Mouse (Mus musculus) limb, embryonic 13.5 days (tissue): ENCODE measurements at regions not wholly inside any gene's neighbourhood (a gene's known extent, or its start where the extent isn't known, plus 50 kb on each side); places are given as distances from the start of the nearest gene placed in this dataset.

Source experiments
- ATAC-seq: fragments of 200-750 bp; cut with Nextera tagmentation; 2 replicates; pipeline ENCODE4 v1.8.0; 2017; ENCODE audit warnings: low read depth, moderate number of reproducible peaks, moderate TSS enrichment; ENCODE audit not compliant: low FRiP score
- H3K27ac ChIP-seq: fragments of 300-500 bp; sonication (generic); 2 replicates; pipeline ENCODE4 v1.5.1; 2015; ENCODE audit warnings: inconsistent platforms, mild to moderate bottlenecking, moderate library complexity
- H3K27me3 ChIP-seq: fragments of 300-500 bp; sonication (generic); 2 replicates; pipeline ENCODE4 v1.6.1; 2015; ENCODE audit warnings: mild to moderate bottlenecking, inconsistent platforms
- H3K36me3 ChIP-seq: fragments of 300-500 bp; sonication (generic); 2 replicates; pipeline ENCODE4 v1.6.1; 2015; ENCODE audit warnings: inconsistent platforms, mild to moderate bottlenecking, moderate library complexity
- H3K4me1 ChIP-seq: fragments of 300-500 bp; sonication (generic); 2 replicates; pipeline ENCODE4 v1.6.1; 2015; ENCODE audit warnings: inconsistent platforms
- H3K4me2 ChIP-seq: fragments of 300-500 bp; sonication (generic); replicated peaks from 2 replicates; pipeline ENCODE4 v1.6.1; 2015; ENCODE audit warnings: inconsistent platforms, mild to moderate bottlenecking, moderate library complexity
- H3K4me3 ChIP-seq: fragments of 300-500 bp; sonication (generic); 2 replicates; pipeline ENCODE4 v1.5.1; 2015; ENCODE audit warnings: moderate library complexity, mild to moderate bottlenecking, inconsistent platforms
- H3K9ac ChIP-seq: fragments of 300-500 bp; sonication (generic); 2 replicates; pipeline ENCODE4 v1.6.1; 2015; ENCODE audit warnings: mild to moderate bottlenecking, inconsistent platforms
- H3K9me3 ChIP-seq: fragments of 300-500 bp; sonication (generic); 2 replicates; pipeline ENCODE4 v1.6.1; 2016; ENCODE audit warnings: inconsistent platforms
- WGBS: fragments of 180-500 bp; shearing (Covaris S2); methylation state at CpG from one replicate; pipeline ENCODE4 v1.1.7; 2015; 5-methylcytosine and 5-hydroxymethylcytosine counted together

GRCm38 (mm10) chr2:9658880-9659279, 222.2 kb upstream of the 4930412O13Rik start:
- Histone ChIP-seq H3K4me3 (no peak overlapping the region), H3K36me3 (no peaks in the 10 kb centered on the region), H3K4me1 (no peaks in the 10 kb centered on the region), H3K27ac (no peak overlapping the region), H3K4me2 (no peak overlapping the region), H3K9me3 (no peaks in the 10 kb centered on the region), H3K9ac (no peak overlapping the region), H3K27me3 (no peaks in the 10 kb centered on the region)
- WGBS, result 94% methylated on average over 4 of the region's 4 CpGs
- no peak for ATAC-seq

GRCm38 (mm10) chr2:9669621-9670020, 211.4 kb upstream of the 4930412O13Rik start:
- Histone ChIP-seq H3K4me2 (no peak overlapping the region), H3K9me3 (no peaks in the 10 kb centered on the region), H3K4me1 (no peaks in the 10 kb centered on the region), H3K27me3 (no peaks in the 10 kb centered on the region), H3K27ac (no peak overlapping the region), H3K4me3 (no peak overlapping the region), H3K9ac (no peak overlapping the region), H3K36me3 (no peaks in the 10 kb centered on the region)
- ATAC-seq, result no peak
- 79% methylated on average over 4 of the region's 4 CpGs for WGBS

GRCm38 (mm10) chr2:9681691-9682152, 199.3 kb upstream of the 4930412O13Rik start:
- H3K9ac ChIP-seq, result no peak overlapping the region
- no peaks in the 10 kb centered on the region for H3K36me3 ChIP-seq
- no peaks in the 10 kb centered on the region for H3K9me3 ChIP-seq
- ATAC-seq, result no peak
- H3K27me3 ChIP-seq, result 0 out of 2 replicates have a peak, but pooled peaks cover 9% of the 10 kb centered on the region
- H3K27ac ChIP-seq, result no peak overlapping the region
- no peak overlapping the region for H3K4me3 ChIP-seq
- 72% methylated on average over 7 of the region's 7 CpGs for WGBS
- H3K4me2 ChIP-seq, result no peak overlapping the region
- peaks cover 4% of the 10 kb centered on the region for H3K4me1 ChIP-seq

GRCm38 (mm10) chr2:9683673-9684210, 197.3 kb upstream of the 4930412O13Rik start:
- WGBS, result 59% methylated on average over 2 of the region's 2 CpGs
- H3K27ac ChIP-seq, result no peak overlapping the region
- no peak overlapping the region for H3K4me2 ChIP-seq
- 0 out of 2 replicates have a peak, but pooled peaks cover 16% of the 10 kb centered on the region for H3K27me3 ChIP-seq
- H3K9me3 ChIP-seq, result no peaks in the 10 kb centered on the region
- ATAC-seq, result peak; percentile 67
- H3K9ac ChIP-seq, result no peak overlapping the region
- no peak overlapping the region for H3K4me3 ChIP-seq
- peaks cover 4% of the 10 kb centered on the region for H3K4me1 ChIP-seq
- H3K36me3 ChIP-seq, result no peaks in the 10 kb centered on the region

- Histone ChIP-seq H3K9ac (no peak overlapping the region), H3K4me1 (peaks cover 14% of the 10 kb centered on the region), H3K4me3 (no peak overlapping the region), H3K27ac (no peak overlapping the region), H3K9me3 (no peaks in the 10 kb centered on the region), H3K4me2 (no peak overlapping the region), H3K36me3 (no peaks in the 10 kb centered on the region), H3K27me3 (peaks cover 23% of the 10 kb centered on the region; the same call in 1 of the 2 replicates)
- 92% methylated on average over 7 of the region's 7 CpGs for WGBS
- no peak for ATAC-seq
These were observed 192.9 kb upstream of the 4930412O13Rik start for GRCm38 (mm10) chr2:9688176-9688575.

GRCm38 (mm10) chr2:9689518-9689917, 191.5 kb upstream of the 4930412O13Rik start:
- Histone ChIP-seq H3K36me3 (no peaks in the 10 kb centered on the region), H3K4me1 (peaks cover 10% of the 10 kb centered on the region), H3K9me3 (no peaks in the 10 kb centered on the region), H3K27me3 (peaks cover 25% of the 10 kb centered on the region; the same call in 1 of the 2 replicates), H3K27ac (no peak overlapping the region), H3K4me2 (no peak overlapping the region), H3K4me3 (no peak overlapping the region), H3K9ac (no peak overlapping the region)
- 88% methylated on average over 5 of the region's 5 CpGs for WGBS
- no peak for ATAC-seq

- H3K27ac ChIP-seq, result no peak overlapping the region
- H3K4me2 ChIP-seq, result no peak overlapping the region
- peaks cover 29% of the 10 kb centered on the region for H3K27me3 ChIP-seq
- no peak overlapping the region for H3K4me3 ChIP-seq
- no peak for ATAC-seq
- WGBS, result 86% methylated on average over 5 of the region's 5 CpGs
- peaks cover 10% of the 10 kb centered on the region for H3K4me1 ChIP-seq
- no peak overlapping the region for H3K9ac ChIP-seq
- no peaks in the 10 kb centered on the region for H3K9me3 ChIP-seq
- no peaks in the 10 kb centered on the region for H3K36me3 ChIP-seq
These were observed 189.5 kb upstream of the 4930412O13Rik start for GRCm38 (mm10) chr2:9691506-9691905.

- ATAC-seq, result no peak
- no peak overlapping the region for H3K4me3 ChIP-seq
- no peaks in the 10 kb centered on the region for H3K9me3 ChIP-seq
- no peaks in the 10 kb centered on the region for H3K36me3 ChIP-seq
- H3K4me2 ChIP-seq, result no peak overlapping the region
- no peak overlapping the region for H3K9ac ChIP-seq
- WGBS, result 63% methylated on average over 8 of the region's 8 CpGs
- H3K27me3 ChIP-seq, result peaks cover 28% of the 10 kb centered on the region
- H3K4me1 ChIP-seq, result peaks cover 10% of the 10 kb centered on the region
- H3K27ac ChIP-seq, result no peak overlapping the region
These were observed 189.1 kb upstream of the 4930412O13Rik start for GRCm38 (mm10) chr2:9691906-9692305.

- Histone ChIP-seq H3K27ac (no peak overlapping the region), H3K9ac (no peak overlapping the region), H3K4me1 (peaks cover 10% of the 10 kb centered on the region), H3K4me3 (no peak overlapping the region), H3K36me3 (no peaks in the 10 kb centered on the region), H3K9me3 (no peaks in the 10 kb centered on the region), H3K27me3 (peaks cover 24% of the 10 kb centered on the region), H3K4me2 (no peak overlapping the region)
- 64% methylated on average over 9 of the region's 9 CpGs for WGBS
- no peak for ATAC-seq
These were observed 187.7 kb upstream of the 4930412O13Rik start for GRCm38 (mm10) chr2:9693351-9693750.

- Histone ChIP-seq H3K4me2 (no peak overlapping the region), H3K27me3 (peaks cover 24% of the 10 kb centered on the region), H3K9me3 (no peaks in the 10 kb centered on the region), H3K36me3 (no peaks in the 10 kb centered on the region), H3K4me1 (peaks cover 10% of the 10 kb centered on the region), H3K9ac (no peak overlapping the region), H3K4me3 (no peak overlapping the region), H3K27ac (no peak overlapping the region)
- WGBS, result 53% methylated on average over 8 of the region's 8 CpGs
- ATAC-seq, result no peak
These were observed 186.9 kb upstream of the 4930412O13Rik start for GRCm38 (mm10) chr2:9694178-9694577.

GRCm38 (mm10) chr2:9697591-9698345, 183.3 kb upstream of the 4930412O13Rik start:
- Histone ChIP-seq H3K9ac (no peak overlapping the region), H3K4me1 (peaks cover 5% of the 10 kb centered on the region), H3K27me3 (peaks cover 27% of the 10 kb centered on the region), H3K36me3 (no peaks in the 10 kb centered on the region), H3K4me2 (no peak overlapping the region), H3K4me3 (no peak overlapping the region), H3K9me3 (no peaks in the 10 kb centered on the region), H3K27ac (no peak overlapping the region)
- ATAC-seq, result no peak
- 71% methylated on average over 6 of the region's 6 CpGs for WGBS

- H3K27me3 ChIP-seq, result peaks cover 44% of the 10 kb centered on the region
- H3K4me1 ChIP-seq, result peaks cover 5% of the 10 kb centered on the region
- no peak overlapping the region for H3K4me3 ChIP-seq
- no peaks in the 10 kb centered on the region for H3K36me3 ChIP-seq
- H3K4me2 ChIP-seq, result no peak overlapping the region
- no peak for ATAC-seq
- 71% methylated on average over 3 of the region's 3 CpGs for WGBS
- no peak overlapping the region for H3K27ac ChIP-seq
- no peaks in the 10 kb centered on the region for H3K9me3 ChIP-seq
- H3K9ac ChIP-seq, result no peak overlapping the region
These were observed 176.8 kb upstream of the 4930412O13Rik start for GRCm38 (mm10) chr2:9704266-9704665.
